Mouse (Mus musculus) CH12.LX (cell line): Measurements from ENCODE around the gene Slc35d2. TPM values are rescaled to one million over a fixed set of nuclear protein-coding genes. Genes with fewer than 3 reads are reported as not detected.

Experiments
- DNase-seq: peaks from one replicate; pipeline ENCODE4 v3.0.0-alpha.2; 2013; ENCODE audit errors: extremely low read depth
- H3K27ac ChIP-seq: 2 replicates; pipeline ENCODE4 v1.5.1; 2012; ENCODE audit warnings: low read depth, mild to moderate bottlenecking, control low read depth, moderate library complexity; ENCODE audit not compliant: insufficient read depth
- H3K27me3 ChIP-seq: replicated peaks from 2 replicates; pipeline ENCODE3; 2012; ENCODE audit warnings: inconsistent platforms
- H3K36me3 ChIP-seq, 2 experiments: replicated peaks in 1 of 2; 2 replicates each; pipeline versions ENCODE3 to v1.6.1; 2012; ENCODE audit warnings: inconsistent platforms in 1 of 2, low read length in 1 of 2, mild to moderate bottlenecking in 1 of 2, mixed read lengths in 1 of 2, moderate library complexity in 1 of 2; ENCODE audit not compliant: control insufficient read depth in 1 of 2, insufficient read depth in 1 of 2
- H3K4me1 ChIP-seq, 2 experiments: 2 replicates each; pipeline ENCODE4 v1.6.1; 2012; ENCODE audit warnings: inconsistent platforms in 1 of 2, moderate library complexity in 1 of 2; ENCODE audit not compliant: insufficient read depth in 2 of 2, control insufficient read depth in 1 of 2
- H3K4me2 ChIP-seq: 2 replicates; pipeline ENCODE4 v1.6.1; 2012; ENCODE audit warnings: low read depth, mild to moderate bottlenecking, control low read depth; ENCODE audit not compliant: poor library complexity, insufficient read depth, severe bottlenecking
- H3K4me3 ChIP-seq, 3 experiments: fragments of 150-350 bp in 1 of 3; sonication (generic) in 1 of 3; replicated peaks in 1 of 3; 2 replicates each; pipeline versions ENCODE3 to v1.5.1; 2011 to 2012; ENCODE audit warnings: low read depth in 2 of 3, low read length in 2 of 3, mild to moderate bottlenecking in 2 of 3, moderate library complexity in 2 of 3, control low read depth in 1 of 3, improper control_type of control experiment in 1 of 3, inconsistent platforms in 1 of 3, mixed read lengths in 1 of 3; ENCODE audit not compliant: poor library complexity in 1 of 3
- H3K79me2 ChIP-seq: replicated peaks from 2 replicates; pipeline ENCODE4 v1.6.1; 2012; ENCODE audit warnings: mild to moderate bottlenecking, moderate library complexity; ENCODE audit not compliant: control insufficient read depth, poor library complexity, insufficient read depth, severe bottlenecking; ENCODE audit errors: extremely low read depth
- H3K9ac ChIP-seq: 2 replicates; pipeline ENCODE4 v1.6.1; 2012; ENCODE audit warnings: low read depth, mild to moderate bottlenecking, control low read depth, moderate library complexity; ENCODE audit not compliant: insufficient read depth
- H3K9me3 ChIP-seq: replicated peaks from 2 replicates; pipeline ENCODE3; 2012; ENCODE audit warnings: low read length, inconsistent platforms, mixed read lengths
- BHLHE40 ChIP-seq: IDR thresholded peaks from 2 replicates; pipeline ENCODE4 v1.6.1; 2011; ENCODE audit warnings: mild to moderate bottlenecking, low read depth, low read length, improper control_type of control experiment
- CHD2 ChIP-seq: IDR thresholded peaks from 2 replicates; pipeline ENCODE4 v1.6.1; 2011; ENCODE audit warnings: low read length, improper control_type of control experiment
- E2F4 ChIP-seq: IDR thresholded peaks from 2 replicates; pipeline ENCODE4 v1.6.1; 2011; ENCODE audit warnings: low read depth, low read length, improper control_type of control experiment; ENCODE audit not compliant: insufficient replicate concordance
- GABPA ChIP-seq: IDR thresholded peaks from 2 replicates; pipeline ENCODE4 v1.6.1; 2012; ENCODE audit warnings: low read depth, low read length, improper control_type of control experiment, inconsistent platforms; ENCODE audit not compliant: insufficient replicate concordance
- IRF4 ChIP-seq: IDR thresholded peaks from 2 replicates; pipeline ENCODE4 v1.6.1; 2014; ENCODE audit warnings: low read depth, mild to moderate bottlenecking, inconsistent platforms, low read length, improper control_type of control experiment
- KAT2A ChIP-seq: IDR thresholded peaks from 2 replicates; pipeline ENCODE4 v1.6.1; 2012; ENCODE audit warnings: low read length, improper control_type of control experiment, inconsistent platforms; ENCODE audit not compliant: insufficient replicate concordance
- MEF2A ChIP-seq: IDR thresholded peaks from 2 replicates; pipeline ENCODE4 v1.6.1; 2014; ENCODE audit warnings: low read depth, mild to moderate bottlenecking, inconsistent platforms, low read length, improper control_type of control experiment, borderline replicate concordance
- MXI1 ChIP-seq: IDR thresholded peaks from 2 replicates; pipeline ENCODE4 v1.6.1; 2011; ENCODE audit warnings: mild to moderate bottlenecking, low read depth, low read length, improper control_type of control experiment
- MYC ChIP-seq: IDR thresholded peaks from 2 replicates; pipeline ENCODE4 v1.6.1; 2011; ENCODE audit warnings: low read depth, mild to moderate bottlenecking, improper control_type of control experiment, low read length
- PAX5 ChIP-seq: IDR thresholded peaks from 2 replicates; pipeline ENCODE4 v1.6.1; 2012; ENCODE audit warnings: low read length, inconsistent platforms, mixed read lengths
- RAD21 ChIP-seq: IDR thresholded peaks from 2 replicates; pipeline ENCODE4 v1.6.1; 2011; ENCODE audit warnings: low read depth, mild to moderate bottlenecking, low read length, improper control_type of control experiment, moderate library complexity
- dilution Hi-C: fragments of 300-500 bp; cut with MboI; formaldehyde crosslinking; loops from 2 replicates; pipeline ENCODE4 v1.14.3; 2020; ENCODE audit warnings: low sequenced_read_pairs; ENCODE audit not compliant: extremely low pct_unique_long_range_greater_than_20kb, extremely low pct_ligation_motif_present
- in situ Hi-C: fragments of 300-500 bp; cut with MboI; formaldehyde crosslinking; loops from 3 replicates; pipeline ENCODE4 v1.14.3; 2019; ENCODE audit warnings: low sequenced_read_pairs, low pct_ligation_motif_present, low pct_unique_long_range_greater_than_20kb, mixed read lengths
- polyA plus RNA-seq: library from polyadenylated mRNA; unstranded; fragments of >175 nt; gene quantifications from 2 replicates; pipeline ENCODE4 v1.2.1, GENCODE M21; 2012; ENCODE audit warnings: low read depth; ENCODE audit not compliant: insufficient read length
- total RNA-seq, 2 experiments: library from RNA; depleted of rRNA; stranded (reverse); fragments of 300-350 nt in 1 of 2; fragments of >200 nt in 1 of 2; gene quantifications; 2 replicates each; pipeline ENCODE4 v1.2.3; 2012 to 2014

Gene Slc35d2
- total and polyA plus RNA-seq, 3 experiments, result 10.3 to 19.4 (median 17.2) TPM

DNA sequence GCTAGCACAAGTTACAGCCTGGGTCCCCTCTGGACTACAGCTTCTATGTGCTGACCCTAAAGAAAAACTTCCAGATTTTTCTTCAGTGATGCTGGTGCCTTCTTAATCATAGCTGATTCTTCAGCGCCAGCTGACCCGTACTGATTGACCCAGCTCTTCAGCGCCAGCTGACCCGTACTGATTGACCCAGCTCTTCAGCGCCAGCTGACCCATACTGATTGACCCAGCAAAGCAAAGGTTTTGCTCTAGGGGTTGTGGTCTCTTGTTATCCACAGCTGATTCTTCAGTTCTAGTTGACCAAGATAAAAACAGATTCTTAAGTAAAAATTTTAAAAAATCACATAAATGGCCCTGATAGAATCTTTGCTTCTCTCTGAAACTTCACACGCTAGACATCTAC, 4.3 kb downstream of the Slc35d2 start:
- H3K79me2 ChIP-seq, result no peaks in the 10 kb centered on the region
- TF ChIP-seq GABPA (no peak), PAX5 (no peak), KAT2A (no peak), RAD21 (no peak), MYC (no peak), E2F4 (no peak), IRF4 (no peak), CHD2 (no peak), MEF2A (no peak)
- dilution Hi-C loops (no loop called here), in situ Hi-C loops (no loop called here)
- DNase-seq, result no peak
- no peak overlapping the region for H3K4me3 ChIP-seq
- no peak overlapping the region for H3K27ac ChIP-seq
- no peaks in the 10 kb centered on the region for H3K27me3 ChIP-seq
- no peak overlapping the region for H3K4me2 ChIP-seq
- H3K4me1 ChIP-seq, result peaks cover 0 to 24% of the 10 kb centered on the region in 2 experiments; a peak in 2 of 4 replicates
- peaks cover 0 to 6% of the 10 kb centered on the region in 2 experiments for H3K36me3 ChIP-seq
- no peaks in the 10 kb centered on the region for H3K9me3 ChIP-seq
- no peak overlapping the region for H3K9ac ChIP-seq

DNA sequence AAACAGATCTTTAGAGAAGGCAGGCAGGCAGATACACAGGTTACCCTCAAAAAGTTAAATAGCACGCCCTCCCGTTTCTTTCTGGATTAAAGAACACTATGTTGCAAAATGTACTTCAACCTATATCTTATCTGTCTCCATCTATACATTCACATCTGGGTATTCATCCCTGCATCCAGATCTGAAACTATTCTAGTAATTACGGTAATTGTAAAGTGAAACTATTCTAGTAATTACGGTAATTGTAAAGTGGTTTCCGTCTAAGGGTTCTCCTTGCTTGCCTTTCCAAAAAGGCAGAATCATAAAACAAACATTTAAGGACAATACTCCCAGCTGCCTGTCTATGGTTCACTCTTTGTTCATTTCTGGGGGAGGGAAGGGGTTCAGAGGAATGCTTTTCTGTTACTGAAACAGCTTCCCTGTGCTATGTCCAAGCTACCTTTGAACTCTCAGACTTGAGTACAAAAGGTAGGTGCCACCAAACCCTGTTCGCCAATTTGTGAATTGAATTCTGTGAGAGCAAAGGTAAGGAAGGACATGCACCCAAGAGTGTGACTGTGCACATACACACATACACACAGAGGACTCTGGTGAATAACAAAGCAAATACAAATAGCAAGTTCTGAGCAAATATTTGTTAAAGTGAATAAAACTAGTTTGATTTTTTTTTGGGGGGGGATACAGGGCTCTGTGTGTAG, 5.5 kb downstream of the Slc35d2 start:
- Histone ChIP-seq H3K4me2 (no peak overlapping the region), H3K9ac (no peak overlapping the region), H3K4me1 (peaks cover 0 to 18% of the 10 kb centered on the region in 2 experiments; a peak in 2 of 4 replicates), H3K36me3 (peaks cover 0 to 7% of the 10 kb centered on the region in 2 experiments), H3K9me3 (no peaks in the 10 kb centered on the region), H3K27ac (no peak overlapping the region), H3K79me2 (no peaks in the 10 kb centered on the region), H3K27me3 (no peaks in the 10 kb centered on the region), H3K4me3 (no peak overlapping the region)
- no peak for TF ChIP-seq RAD21
- peak; percentile 100 for TF ChIP-seq MXI1
- no peak for DNase-seq
- in situ Hi-C loops, result no loop called here
- dilution Hi-C loops, result no loop called here

GRCm38 (mm10) chr13:64120760-64121159, 8.4 kb downstream of the Slc35d2 start:
- H3K9ac ChIP-seq, result no peak overlapping the region
- no peaks in the 10 kb centered on the region for H3K27me3 ChIP-seq
- peaks cover 0 to 16% of the 10 kb centered on the region in 2 experiments for H3K36me3 ChIP-seq
- H3K4me3 ChIP-seq, result no peak overlapping the region
- no peaks in the 10 kb centered on the region for H3K79me2 ChIP-seq
- H3K4me1 ChIP-seq, result peaks cover 0 to 12% of the 10 kb centered on the region in 2 experiments; a peak in 2 of 4 replicates
- H3K4me2 ChIP-seq, result no peak overlapping the region
- no peaks in the 10 kb centered on the region for H3K9me3 ChIP-seq
- dilution Hi-C loops (no loop called here), in situ Hi-C loops (no loop called here)
- H3K27ac ChIP-seq, result no peak overlapping the region
- peak; percentile 22 for DNase-seq
- TF ChIP-seq BHLHE40, result peak; percentile 53
- TF ChIP-seq CHD2, result no peak
